Mouse (Mus musculus): Measurements from ENCODE around the gene Gm12169.
"Not testable (repeated sequence)": the region's sequence is repeated elsewhere in the genome, so short reads cannot be mapped to it uniquely, and the experiment has no call there.

- not testable (repeated sequence) for TF ChIP-seq FLI1 (IDR thresholded peaks at IDR 0.05; ENCODE audit: low read length); GATA1 (IDR thresholded peaks at IDR 0.05; ENCODE audit: borderline replicate concordance, low read length)
Observed at GRCm38 (mm10) chr11:46521341-46521740, 2.7 kb upstream of the Gm12169 start.
